Mouse (Mus musculus): Measurements from ENCODE around the gene Mxd3. TPM values are rescaled to one million over a fixed set of nuclear protein-coding genes. Genes with fewer than 3 reads are reported as not detected.

The Mxd3 gene
- total RNA-seq (2021), result 10.0 and 10.9 TPM in 2 replicates
- long read RNA-seq, experiment 1, transcript Mxd3-201 (6 exons, 1,327 nt), result major isoform, 18 of 23 reads
- long read RNA-seq, experiment 1, partial matches to known transcripts, result 2 of 23 reads
- long read RNA-seq, experiment 1, other reads (novel, unspliced or antisense), result 1 of 23 reads
- long read RNA-seq, experiment 2, transcript Mxd3-201 (6 exons, 1,327 nt), result major isoform, 7 of 11 reads
- long read RNA-seq, experiment 2, partial matches to known transcripts, result 2 of 11 reads
- long read RNA-seq, experiment 2, other reads (novel, unspliced or antisense), result 1 of 11 reads

DNA sequence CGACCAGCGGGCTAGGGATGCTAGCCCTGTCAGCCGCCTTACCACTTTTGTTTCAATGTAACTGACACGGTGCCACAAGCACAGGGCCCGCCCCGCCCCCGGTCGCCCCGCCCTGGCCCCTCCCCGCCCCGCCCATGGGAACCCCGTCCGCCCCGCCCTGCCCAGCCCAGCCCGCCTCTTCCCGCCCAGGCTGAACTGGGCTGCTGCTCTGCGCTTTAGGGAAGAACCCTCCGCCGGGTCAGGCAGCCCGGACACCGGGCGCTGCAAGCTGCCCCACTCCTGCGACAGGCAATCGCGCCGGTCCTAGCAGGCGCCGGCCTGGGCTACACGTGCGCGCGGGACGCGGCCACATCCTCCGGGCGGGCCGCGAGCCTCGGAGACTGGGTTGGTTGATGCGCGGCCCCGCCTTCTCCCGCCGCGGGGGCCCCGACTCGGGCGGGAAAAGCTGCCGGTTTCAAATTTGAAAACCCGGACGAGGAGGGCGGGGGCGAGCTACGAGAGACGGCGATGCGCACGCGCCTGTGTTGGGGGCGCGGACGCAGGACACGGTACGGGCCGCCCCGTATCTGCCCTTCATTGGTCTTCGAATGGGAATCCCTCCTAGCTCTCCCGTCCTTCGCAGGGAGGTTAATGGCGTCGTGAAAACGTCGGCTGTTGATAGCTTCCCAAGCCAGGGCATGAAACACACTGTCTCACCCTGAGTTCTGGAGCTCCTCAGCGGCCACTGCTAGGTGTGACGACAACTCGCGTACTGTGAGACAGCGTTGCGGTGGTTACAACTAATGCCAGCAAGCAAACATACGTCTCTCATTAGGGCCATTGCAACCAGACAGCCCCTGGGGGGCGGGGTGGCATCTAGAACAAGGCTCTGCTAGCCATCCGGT is at the start of gene Mxd3:
TSS of gene Mxd3 (minus strand) at position 141 of the 884 bp plus-strand sequence.
- DNase-seq, result peak; percentile 90

- DNase-seq, result no peak
These were observed 49.4 kb upstream of the Mxd3 start for GRCm38 (mm10) chr13:55378907-55379580.

DNA sequence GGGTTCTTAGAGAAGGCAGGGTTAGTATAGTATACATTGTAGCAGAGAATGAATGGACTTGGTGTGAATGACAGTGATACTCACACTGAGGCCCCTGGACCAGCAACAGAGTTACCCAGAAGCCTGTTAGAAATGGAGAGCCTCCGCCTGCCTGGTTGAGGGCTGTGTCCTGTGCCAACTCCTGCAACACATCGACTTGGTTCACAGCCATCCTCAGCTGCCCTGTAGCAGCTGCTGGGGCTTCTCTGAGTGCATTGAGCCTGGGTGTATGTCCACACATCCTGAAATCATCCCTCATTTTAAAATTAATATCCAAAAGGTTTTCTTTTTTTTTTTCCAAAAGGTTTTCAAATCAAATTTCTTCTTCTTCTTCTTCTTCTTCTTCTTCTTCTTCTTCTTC is 46.3 kb upstream of the Mxd3 start:
- no peak for DNase-seq

DNA sequence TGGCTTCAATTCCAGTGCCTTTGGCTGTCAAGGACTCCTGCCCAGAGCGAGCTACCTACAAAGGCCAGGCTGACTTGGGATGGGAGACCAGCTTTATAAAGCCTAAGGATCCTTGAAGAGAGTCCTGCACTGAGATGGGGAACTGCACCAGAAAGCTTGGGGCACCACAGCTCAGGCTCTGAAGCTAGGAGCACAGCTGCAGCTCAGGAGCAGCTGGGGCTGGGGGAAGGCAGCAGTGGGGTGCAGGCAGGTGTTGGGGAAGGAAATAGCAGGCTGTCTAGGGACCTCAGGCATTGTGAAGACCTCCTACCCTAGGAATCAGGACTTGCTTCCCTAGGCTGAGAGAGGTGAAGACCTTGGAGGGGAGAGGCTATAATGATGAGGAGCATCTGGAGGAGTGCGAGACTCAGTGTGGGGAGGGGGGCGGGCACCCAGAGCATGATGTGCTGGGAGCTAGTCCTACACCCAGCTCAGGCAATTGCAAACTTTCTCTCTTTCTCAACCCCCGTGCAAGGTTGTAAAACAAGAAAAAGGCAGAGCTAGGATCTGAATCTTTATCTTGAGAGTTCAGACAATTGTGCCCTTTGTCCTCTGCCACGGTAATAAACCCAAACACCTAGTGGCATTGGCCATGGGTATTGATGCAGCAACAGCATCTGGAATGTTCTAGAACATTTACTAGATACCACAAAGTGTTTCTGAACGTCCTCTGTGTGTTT is 44.7 kb upstream of the Mxd3 start:
- no peak for DNase-seq

DNA sequence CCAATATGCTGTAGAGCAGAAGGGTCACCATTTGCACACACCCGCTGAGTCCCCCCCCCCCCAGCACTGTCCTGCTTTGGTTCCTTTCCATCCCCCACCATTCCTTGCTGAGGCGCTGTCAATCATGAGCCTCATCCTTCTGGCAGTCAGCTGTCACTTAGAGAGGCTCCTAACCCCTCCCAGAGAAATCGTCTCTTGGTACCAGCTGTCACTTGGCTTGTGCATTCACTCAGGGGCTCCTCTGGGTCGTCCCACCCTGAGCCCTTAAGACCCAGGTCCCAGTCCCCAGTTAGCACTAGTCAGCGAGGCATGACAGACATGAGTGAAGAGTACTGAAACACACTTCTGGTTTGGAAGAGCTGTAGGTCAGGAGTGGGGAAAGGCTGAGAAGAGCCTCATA is 42.1 kb upstream of the Mxd3 start:
- DNase-seq, result no peak

DNA sequence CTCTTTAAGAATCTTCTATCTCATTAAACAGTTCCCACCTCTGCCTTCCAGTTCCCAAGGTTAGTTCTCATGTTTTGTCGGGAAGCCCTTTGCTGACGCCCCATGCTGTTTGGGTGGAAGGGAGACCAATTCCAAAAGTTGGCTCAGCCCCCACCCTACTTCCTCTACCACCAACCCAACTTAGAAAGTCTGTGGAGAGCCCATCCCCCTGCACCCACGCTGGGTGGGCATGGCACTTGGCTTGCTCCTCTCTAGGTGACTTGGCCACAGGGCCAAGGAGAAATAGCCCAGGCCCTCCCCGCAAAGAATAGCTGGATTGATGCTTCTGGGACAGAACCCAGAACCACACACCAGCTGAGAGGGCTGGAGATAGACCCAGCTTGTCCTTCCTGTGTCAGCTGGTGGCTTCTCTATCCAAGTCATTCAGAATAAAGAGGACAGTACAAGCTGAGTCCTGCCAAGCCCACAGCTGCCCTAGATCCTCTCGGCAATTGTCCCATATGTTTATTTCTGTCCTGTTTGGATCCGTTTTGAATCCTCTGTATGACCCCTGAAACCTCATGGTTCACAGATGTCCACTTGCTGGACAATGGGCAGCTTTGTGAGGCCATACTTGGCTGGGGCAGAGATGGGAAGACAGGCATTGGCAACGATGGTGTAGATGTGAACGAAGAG is 41.5 kb upstream of the Mxd3 start:
- no peak for DNase-seq

- DNase-seq, result peak; percentile 32
These were observed 40.6 kb upstream of the Mxd3 start for GRCm38 (mm10) chr13:55370234-55370633.

DNA sequence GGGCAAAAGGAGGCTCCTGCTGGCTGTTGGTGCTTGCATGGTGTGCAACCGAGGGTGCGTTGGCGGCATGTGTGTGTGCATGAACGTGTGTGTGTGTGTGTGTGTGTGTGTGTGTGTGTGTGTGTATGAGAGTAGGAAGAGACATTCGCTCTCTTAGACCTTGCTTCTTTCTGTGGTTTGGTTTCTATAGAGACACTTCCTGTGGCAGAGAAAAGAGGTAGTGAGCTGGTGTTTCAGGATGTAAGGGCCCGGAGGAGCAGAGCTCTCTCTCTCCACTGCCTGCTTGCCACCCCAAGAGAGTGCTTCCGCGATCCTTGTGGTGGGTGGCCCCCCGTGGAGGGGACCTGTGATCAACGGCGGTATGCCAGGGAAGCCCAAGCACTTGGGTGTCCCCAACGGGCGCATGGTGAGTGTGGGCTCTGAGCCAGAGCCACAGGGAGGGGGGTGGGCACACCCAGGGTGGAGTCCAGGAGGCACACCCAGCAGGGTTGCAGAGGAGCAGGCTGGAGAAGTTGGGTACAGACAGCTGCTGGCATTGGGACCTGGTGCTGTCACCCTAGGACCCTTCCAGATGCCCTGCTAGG is 40.0 kb upstream of the Mxd3 start, which contains the start of gene Rgs14:
TSS of gene Rgs14 (plus strand) at position 202 of the 584 bp plus-strand sequence.
- DNase-seq, result peak; percentile 33

DNA sequence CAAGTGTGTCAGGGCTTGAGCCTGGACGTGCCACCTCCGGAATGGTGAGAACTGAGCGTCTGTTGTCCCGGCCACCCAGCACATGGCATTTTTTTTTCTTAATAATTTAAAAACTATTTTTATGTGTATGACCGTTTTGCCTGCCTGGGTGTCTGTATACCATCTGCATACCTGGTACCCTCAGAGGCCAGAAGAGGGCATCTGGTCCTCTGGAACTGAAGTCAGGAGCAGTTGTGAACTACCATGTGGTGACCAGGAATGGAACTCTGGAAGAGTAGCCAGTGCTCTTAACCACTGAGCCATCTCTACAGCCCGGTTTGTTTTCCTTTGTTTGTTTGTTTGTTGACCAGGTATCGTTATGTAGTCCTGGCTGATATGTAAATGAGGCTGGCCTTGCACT is 38.8 kb upstream of the Mxd3 start:
- no peak for DNase-seq

GRCm38 (mm10) chr13:55362453-55363060 is 32.9 kb upstream of the Mxd3 start, which contains the start of gene Lman2:
Gene Lman2 (minus strand): TSS chr13:55362783.
- DNase-seq, result peak; percentile 97

DNA sequence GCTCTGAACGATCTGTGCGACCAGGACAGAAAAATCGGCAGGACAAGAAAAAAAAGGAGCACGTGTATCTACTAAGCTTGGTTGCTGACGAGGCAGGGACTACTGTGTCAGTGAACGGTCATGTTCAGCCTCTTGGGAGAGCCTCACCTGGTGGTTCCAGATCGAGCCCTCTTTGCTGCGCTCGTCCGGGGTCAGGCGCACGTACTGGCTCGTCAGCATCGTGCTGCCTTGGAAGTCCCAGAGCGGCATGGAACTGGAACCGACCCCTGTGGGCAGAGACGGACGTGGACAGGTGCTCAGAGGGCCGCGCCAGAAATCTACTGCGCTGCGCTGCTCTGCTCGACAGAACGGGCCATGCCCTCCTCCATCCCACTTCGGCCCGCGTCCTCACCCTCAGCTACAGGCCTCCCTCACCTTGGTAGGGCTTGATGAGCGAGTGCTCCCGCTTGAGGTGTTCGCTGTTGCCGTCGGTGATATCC is 32.4 kb upstream of the Mxd3 start:
- no peak for DNase-seq

DNA sequence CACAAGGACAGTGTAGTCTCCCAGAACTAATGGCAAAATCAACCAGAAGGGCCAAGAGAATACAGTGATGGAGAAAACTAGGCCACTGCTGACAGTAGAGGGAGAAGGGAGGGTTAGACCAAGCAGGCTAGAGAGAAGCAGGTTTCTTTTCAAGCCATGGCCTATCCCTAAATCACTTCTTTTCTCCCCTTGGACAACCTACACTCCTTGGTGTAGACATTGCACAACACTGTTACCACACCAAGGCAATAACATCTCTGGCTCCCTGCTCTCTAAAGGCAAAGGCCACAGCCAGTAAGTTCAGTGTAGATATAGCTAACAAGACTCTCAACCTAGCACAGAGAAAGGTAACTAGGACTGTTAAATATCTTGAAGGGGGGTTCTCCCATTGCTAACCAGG is 31.5 kb upstream of the Mxd3 start:
- no peak for DNase-seq

GRCm38 (mm10) chr13:55346745-55347144 is 17.1 kb upstream of the Mxd3 start:
- DNase-seq, result no peak

- DNase-seq, result no peak
These were observed 14.7 kb upstream of the Mxd3 start for GRCm38 (mm10) chr13:55344286-55344685.

DNA sequence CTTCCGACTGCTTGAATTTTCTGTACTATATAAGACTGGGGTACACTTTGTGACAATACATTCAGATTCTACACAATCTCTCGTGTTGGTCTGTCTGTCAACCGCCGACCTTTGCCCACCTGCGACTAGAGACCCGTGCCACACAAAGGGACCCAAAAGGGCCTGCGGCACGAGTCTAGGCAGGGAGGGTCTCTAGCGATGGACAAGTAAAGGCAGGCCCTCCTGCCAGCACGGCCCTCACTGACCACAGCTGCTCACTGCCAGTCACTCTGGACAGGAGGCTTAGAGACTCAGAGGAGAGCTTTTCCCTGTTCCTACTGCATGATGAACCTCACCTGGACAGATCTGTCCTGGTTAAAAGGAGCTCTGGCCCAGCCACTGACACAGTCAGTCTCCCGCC is 12.8 kb upstream of the Mxd3 start:
- DNase-seq, result no peak

- DNase-seq, result no peak
These were observed 9.6 kb upstream of the Mxd3 start for GRCm38 (mm10) chr13:55339259-55339658.

DNA sequence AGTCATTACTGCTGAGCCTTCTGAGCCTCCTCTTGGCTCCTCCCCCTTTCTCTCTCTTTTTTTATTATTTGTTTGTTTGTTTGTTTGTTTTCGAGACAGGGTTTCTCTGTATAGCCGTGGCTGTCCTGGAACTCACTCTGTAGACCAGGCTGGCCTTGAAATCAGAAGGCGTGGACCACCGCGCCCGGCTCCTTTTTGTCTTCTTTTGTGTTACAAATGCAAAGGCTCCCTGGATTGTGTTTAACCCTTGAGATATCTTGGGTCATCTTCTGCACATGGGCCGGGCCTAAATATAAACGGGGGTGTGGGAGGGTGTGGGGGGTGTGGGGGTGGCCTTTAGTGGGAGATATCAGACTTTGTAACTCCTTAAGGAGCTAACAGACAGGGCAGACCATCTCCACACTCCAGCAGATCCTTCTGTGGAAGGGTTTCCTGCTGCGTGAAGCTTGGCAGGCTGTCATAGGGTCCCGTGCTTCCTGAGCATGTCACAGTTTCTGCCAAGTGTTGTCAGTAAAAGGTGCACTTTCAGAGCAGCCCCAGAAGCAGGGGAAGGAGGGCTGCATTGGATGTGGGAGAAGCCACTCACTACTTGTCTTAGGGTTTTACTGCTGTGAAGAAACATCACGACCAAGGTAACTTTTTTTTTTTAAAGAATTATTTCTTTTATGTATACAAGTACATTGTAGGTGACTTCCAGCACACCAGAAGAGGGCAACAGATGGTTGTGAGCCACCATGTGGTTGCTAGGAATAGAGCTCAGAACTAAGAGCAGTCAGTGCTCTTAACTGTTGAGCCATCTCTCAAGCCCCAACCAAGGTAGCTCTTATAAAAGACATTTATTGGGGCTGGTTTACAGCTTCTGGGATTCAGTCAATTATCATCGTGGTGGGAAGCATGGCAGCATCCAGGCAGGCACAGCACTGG is 8.8 kb upstream of the Mxd3 start:
- DNase-seq, result no peak

GRCm38 (mm10) chr13:55337341-55337975 is 7.8 kb upstream of the Mxd3 start:
- no peak for DNase-seq

DNA sequence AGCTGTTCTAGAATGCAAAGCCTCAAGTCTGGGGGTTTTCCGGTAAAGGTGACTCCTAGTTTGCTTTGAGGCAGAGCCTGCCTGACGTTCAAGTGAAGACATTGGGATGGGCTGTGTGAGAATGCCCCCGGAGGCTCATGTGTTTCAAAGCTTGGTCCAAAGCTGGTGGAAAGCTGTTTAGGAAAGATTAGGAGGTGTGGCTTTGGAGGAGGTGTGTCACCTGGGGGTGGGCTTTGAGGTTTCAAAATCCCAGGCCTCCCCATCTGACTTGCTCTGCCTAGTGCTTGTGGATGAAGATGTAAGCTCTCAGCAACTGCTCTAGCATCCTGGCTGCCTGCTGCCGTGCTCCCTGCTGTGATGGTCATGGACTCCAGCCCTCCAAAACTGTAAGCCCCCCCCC is 6.1 kb upstream of the Mxd3 start:
- DNase-seq, result no peak

All from adrenal gland, postnatal 14 days (tissue).